Mouse (Mus musculus): ENCODE measurements around the gene Gmppa. TPM values are rescaled to one million over a fixed set of nuclear protein-coding genes. Genes with fewer than 3 reads are reported as not detected.

The Gmppa gene
- polyA plus RNA-seq, 2 experiments: 22.8 to 34.3 TPM

DNA sequence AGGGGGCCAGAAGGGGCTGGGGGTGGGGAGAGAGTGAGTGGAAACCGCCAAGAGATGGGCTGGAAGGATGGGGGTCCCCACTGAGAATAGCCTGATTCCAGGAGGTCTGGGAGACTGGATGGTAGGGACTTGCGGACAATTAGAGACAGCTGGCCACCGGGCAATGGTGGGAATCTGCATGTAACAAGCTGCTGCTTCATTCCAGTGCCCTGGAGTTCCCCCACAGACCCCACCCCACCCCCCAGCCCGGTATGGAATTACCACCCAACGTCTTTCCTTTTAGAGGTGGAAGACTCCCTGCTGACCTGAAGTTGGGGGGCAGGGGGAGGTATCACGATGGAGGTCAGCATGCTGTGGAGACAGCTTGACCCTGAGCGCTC lies 12.3 kb downstream of the Gmppa start:
- no peak overlapping the region for H3K27ac ChIP-seq
- no peak overlapping the region for H3K9ac ChIP-seq (replicated peaks)
- 5% methylated on average over 7 of the region's 7 CpGs for WGBS (ENCODE audit: insufficient replicate concordance)
- no peaks in the 10 kb centered on the region for H3K36me3 ChIP-seq (replicated peaks; ENCODE audit: control insufficient read depth, insufficient read depth, low read depth)
- peaks cover 59% of the 10 kb centered on the region for H3K27me3 ChIP-seq (ENCODE audit: control insufficient read depth, insufficient read depth, low read length)
- no peak overlapping the region for H3K4me3 ChIP-seq (ENCODE audit: insufficient read depth in 1 of 2, low read depth in 2 of 2, low read length in 2 of 2)
- H3K9me3 ChIP-seq (ENCODE audit: control insufficient read depth, low read length): no peaks in the 10 kb centered on the region
- H3K4me2 ChIP-seq (ENCODE audit: low read depth): no peak overlapping the region
- ATAC-seq (ENCODE audit: insufficient read depth): no peak
- H3K4me1 ChIP-seq (replicated peaks; ENCODE audit: control insufficient read depth in 2 of 2, insufficient read depth in 2 of 2, low read length in 1 of 2): peaks cover 28 to 36% of the 10 kb centered on the region in 2 experiments
- no peak for DNase-seq (ENCODE audit: low read depth in 3 of 3, low spot score in 3 of 3)
- no peak for TF ChIP-seq EP300 (IDR thresholded peaks at IDR 0.05; ENCODE audit: low read depth)
- TF ChIP-seq CTCF (IDR thresholded peaks at IDR 0.05; ENCODE audit: low read depth): no peak

DNA sequence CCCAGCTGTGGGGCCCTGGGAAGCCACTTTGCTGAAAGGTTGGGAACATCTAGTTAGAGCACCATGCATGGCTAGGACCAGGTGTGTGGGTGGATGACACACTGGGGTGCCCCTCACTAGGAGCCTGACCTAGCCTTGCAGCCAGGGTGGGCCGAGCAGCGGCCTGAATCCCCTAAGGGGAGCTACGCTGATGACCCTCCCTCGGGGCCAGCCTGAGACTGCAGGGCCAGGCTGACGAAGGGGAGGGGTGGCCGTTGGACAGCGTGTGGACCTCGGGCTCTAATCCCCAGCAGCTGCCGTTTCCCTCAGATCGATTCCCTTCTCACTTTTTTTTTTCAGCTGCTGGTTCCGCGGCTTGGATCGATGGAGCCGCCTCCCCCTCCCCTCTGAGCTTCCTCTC lies 13.2 kb downstream of the Gmppa start:
- ATAC-seq (ENCODE audit: insufficient read depth) (no peak), DNase-seq (ENCODE audit: low read depth in 3 of 3, low spot score in 3 of 3) (no peak)
- under 1% methylated on average over 14 of the region's 14 CpGs for WGBS (ENCODE audit: insufficient replicate concordance)
- TF ChIP-seq CTCF (IDR thresholded peaks at IDR 0.05; ENCODE audit: low read depth) (no peak), EP300 (IDR thresholded peaks at IDR 0.05; ENCODE audit: low read depth) (no peak)
- no peak overlapping the region for H3K27ac ChIP-seq
- H3K4me3 ChIP-seq (ENCODE audit: insufficient read depth in 1 of 2, low read depth in 2 of 2, low read length in 2 of 2): no peak overlapping the region
- H3K4me1 ChIP-seq (replicated peaks; ENCODE audit: control insufficient read depth in 2 of 2, insufficient read depth in 2 of 2, low read length in 1 of 2): peaks cover 28 to 36% of the 10 kb centered on the region in 2 experiments
- H3K36me3 ChIP-seq (replicated peaks; ENCODE audit: control insufficient read depth, insufficient read depth, low read depth): no peaks in the 10 kb centered on the region
- no peaks in the 10 kb centered on the region for H3K9me3 ChIP-seq (ENCODE audit: control insufficient read depth, low read length)
- no peak overlapping the region for H3K9ac ChIP-seq (replicated peaks)
- H3K4me2 ChIP-seq (ENCODE audit: low read depth): no peak overlapping the region
- peaks cover 67% of the 10 kb centered on the region for H3K27me3 ChIP-seq (ENCODE audit: control insufficient read depth, insufficient read depth, low read length)

DNA sequence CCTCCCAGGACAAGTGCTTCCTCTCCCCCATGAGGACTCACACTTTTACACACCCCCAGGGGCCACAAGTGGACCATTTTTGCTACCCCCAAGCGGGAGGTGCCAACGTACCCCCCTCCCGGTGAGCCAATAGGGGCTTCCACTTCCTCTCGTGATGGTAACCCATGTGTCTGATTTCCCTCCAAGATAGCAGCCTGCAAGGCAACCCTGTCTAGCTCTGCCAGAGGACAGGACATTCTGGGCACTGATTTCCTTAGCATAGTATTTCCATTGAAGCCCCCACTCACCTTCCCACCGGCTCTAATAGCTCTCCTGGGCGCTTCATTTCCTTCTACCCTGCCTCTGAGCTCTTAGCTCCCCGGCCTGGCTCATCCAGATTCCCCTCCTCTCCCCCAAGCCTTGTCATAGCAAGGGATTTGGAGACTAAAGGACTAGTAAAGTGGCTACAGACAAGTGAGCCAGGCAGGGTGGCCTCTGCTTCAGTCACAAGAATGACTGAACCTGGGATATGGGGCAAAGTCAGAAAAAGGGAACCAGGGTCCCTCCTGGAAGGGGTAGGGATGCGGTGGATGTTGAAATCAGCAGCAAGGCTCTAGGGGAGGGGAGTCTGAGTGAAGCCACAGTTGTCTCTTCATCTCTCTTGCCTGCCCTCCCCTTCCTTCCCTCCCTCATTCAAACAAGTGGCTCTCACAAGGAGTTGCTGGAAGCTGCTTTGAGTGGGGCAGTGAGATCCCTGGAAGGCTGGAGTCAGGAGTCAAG lies 13.8 kb downstream of the Gmppa start:
- Histone ChIP-seq H3K9ac (replicated peaks) (no peak overlapping the region), H3K36me3 (replicated peaks; ENCODE audit: control insufficient read depth, insufficient read depth, low read depth) (no peaks in the 10 kb centered on the region), H3K27me3 (ENCODE audit: control insufficient read depth, insufficient read depth, low read length) (peaks cover 72% of the 10 kb centered on the region), H3K4me2 (ENCODE audit: low read depth) (peak overlapping the region; percentile 63), H3K4me3 (ENCODE audit: insufficient read depth in 1 of 2, low read depth in 2 of 2, low read length in 2 of 2) (no peak overlapping the region), H3K9me3 (ENCODE audit: control insufficient read depth, low read length) (no peaks in the 10 kb centered on the region), H3K4me1 (replicated peaks; ENCODE audit: control insufficient read depth in 2 of 2, insufficient read depth in 2 of 2, low read length in 1 of 2) (peaks cover 25 to 33% of the 10 kb centered on the region in 2 experiments), H3K27ac (no peak overlapping the region)
- no peak for DNase-seq (ENCODE audit: low read depth in 3 of 3, low spot score in 3 of 3)
- TF ChIP-seq EP300 (IDR thresholded peaks at IDR 0.05; ENCODE audit: low read depth) (no peak), CTCF (IDR thresholded peaks at IDR 0.05; ENCODE audit: low read depth) (no peak)
- WGBS (ENCODE audit: insufficient replicate concordance): 3% methylated on average over 8 of the region's 8 CpGs
- ATAC-seq (ENCODE audit: insufficient read depth): no peak

DNA sequence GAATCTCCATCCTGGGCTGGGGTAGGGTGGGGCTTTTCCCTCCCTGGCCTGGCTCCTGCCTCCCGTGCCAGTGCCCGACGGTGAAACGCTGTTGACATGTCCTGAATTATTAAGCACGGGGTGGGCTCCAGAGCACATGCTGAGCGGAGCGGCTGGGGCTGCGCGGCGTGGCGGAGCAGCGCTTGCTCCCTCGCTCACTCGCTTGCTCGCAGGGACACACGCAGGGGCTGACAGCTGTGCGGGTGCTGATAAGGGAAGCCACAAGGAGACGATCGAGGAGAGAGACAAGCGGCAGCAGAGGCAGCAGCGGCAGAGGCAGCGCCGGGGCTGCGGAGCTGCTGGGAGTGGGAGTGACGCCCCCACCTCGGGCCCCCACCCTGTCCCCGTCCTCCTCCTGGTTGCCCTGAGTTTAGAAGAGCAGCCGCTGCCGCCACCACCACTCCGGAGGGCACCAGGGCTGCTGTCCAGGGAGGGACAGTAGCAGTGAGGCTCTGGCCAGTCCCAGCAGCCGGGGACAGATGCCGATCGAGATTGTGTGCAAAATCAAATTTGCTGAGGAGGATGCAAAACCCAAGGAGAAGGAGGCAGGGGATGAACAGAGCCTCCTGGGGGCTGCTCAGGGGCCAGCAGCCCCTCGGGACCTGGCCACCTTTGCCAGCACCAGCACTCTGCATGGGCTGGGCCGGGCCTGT lies 14.7 kb downstream of the Gmppa start, which contains the start of gene Asic4:
TSS of gene Asic4 (plus strand) at position 123 of the 692 bp plus-strand sequence.
- TF ChIP-seq EP300 (IDR thresholded peaks at IDR 0.05; ENCODE audit: low read depth) (peak; percentile 70), CTCF (IDR thresholded peaks at IDR 0.05; ENCODE audit: low read depth) (no peak)
- Histone ChIP-seq H3K9me3 (ENCODE audit: control insufficient read depth, low read length) (no peaks in the 10 kb centered on the region), H3K27me3 (ENCODE audit: control insufficient read depth, insufficient read depth, low read length) (peaks cover 80% of the 10 kb centered on the region), H3K9ac (replicated peaks) (0 out of 2 replicates have a peak within 1 kb of the TSS, but pooled peaks have one; percentile 11), H3K4me3 (ENCODE audit: insufficient read depth in 1 of 2, low read depth in 2 of 2, low read length in 2 of 2) (peak within 1 kb of the TSS in 1 of 2 experiments; percentile 35; a peak in 2 of 4 replicates), H3K4me2 (ENCODE audit: low read depth) (peak within 1 kb of the TSS; percentile 63), H3K4me1 (replicated peaks; ENCODE audit: control insufficient read depth in 2 of 2, insufficient read depth in 2 of 2, low read length in 1 of 2) (peaks cover 21 to 30% of the 10 kb centered on the region in 2 experiments), H3K36me3 (replicated peaks; ENCODE audit: control insufficient read depth, insufficient read depth, low read depth) (no peaks in the 10 kb centered on the region), H3K27ac (no peak within 1 kb of the TSS)
- peak; percentile 50 to 62 (median 59) for DNase-seq (ENCODE audit: low read depth in 3 of 3, low spot score in 3 of 3)
- 1% methylated on average over 35 of the region's 35 CpGs for WGBS (ENCODE audit: insufficient replicate concordance)
- peak; percentile 56 for ATAC-seq (ENCODE audit: insufficient read depth)

DNA sequence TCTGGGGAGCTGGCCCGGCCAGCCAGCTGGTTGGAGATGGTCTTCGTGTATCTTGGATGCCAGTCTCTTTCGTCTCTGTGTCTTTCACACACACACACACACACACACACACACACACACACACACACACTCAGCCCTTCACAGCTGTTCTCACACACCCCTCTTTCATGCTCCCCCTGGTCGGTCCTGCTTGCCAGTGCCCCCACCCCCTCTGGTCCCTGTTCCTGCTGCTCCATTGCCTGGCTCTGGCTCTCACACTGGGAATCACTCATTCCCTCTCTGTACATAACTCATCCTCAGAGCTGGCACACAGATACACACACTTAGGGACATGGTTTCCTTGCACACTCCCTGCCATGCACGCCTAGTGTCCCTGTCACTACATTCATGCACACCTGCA lies 16.2 kb downstream of the Gmppa start:
- Histone ChIP-seq H3K36me3 (replicated peaks; ENCODE audit: control insufficient read depth, insufficient read depth, low read depth) (no peaks in the 10 kb centered on the region), H3K4me3 (ENCODE audit: insufficient read depth in 1 of 2, low read depth in 2 of 2, low read length in 2 of 2) (no peak overlapping the region), H3K4me1 (replicated peaks; ENCODE audit: control insufficient read depth in 2 of 2, insufficient read depth in 2 of 2, low read length in 1 of 2) (peaks cover 19 to 22% of the 10 kb centered on the region in 2 experiments), H3K9me3 (ENCODE audit: control insufficient read depth, low read length) (no peaks in the 10 kb centered on the region), H3K27ac (no peak overlapping the region), H3K4me2 (ENCODE audit: low read depth) (no peak overlapping the region), H3K27me3 (ENCODE audit: control insufficient read depth, insufficient read depth, low read length) (peaks cover 93% of the 10 kb centered on the region), H3K9ac (replicated peaks) (no peak overlapping the region)
- no peak for ATAC-seq (ENCODE audit: insufficient read depth)
- TF ChIP-seq EP300 (IDR thresholded peaks at IDR 0.05; ENCODE audit: low read depth) (no peak), CTCF (IDR thresholded peaks at IDR 0.05; ENCODE audit: low read depth) (no peak)
- no peak for DNase-seq (ENCODE audit: low read depth in 3 of 3, low spot score in 3 of 3)
- WGBS (ENCODE audit: insufficient replicate concordance): 68% methylated on average over 5 of the region's 5 CpGs

All from liver, embryonic 14.5 days (tissue).